Mouse (Mus musculus): ENCODE results near the gene Cnot3.

The Cnot3 gene

DNA sequence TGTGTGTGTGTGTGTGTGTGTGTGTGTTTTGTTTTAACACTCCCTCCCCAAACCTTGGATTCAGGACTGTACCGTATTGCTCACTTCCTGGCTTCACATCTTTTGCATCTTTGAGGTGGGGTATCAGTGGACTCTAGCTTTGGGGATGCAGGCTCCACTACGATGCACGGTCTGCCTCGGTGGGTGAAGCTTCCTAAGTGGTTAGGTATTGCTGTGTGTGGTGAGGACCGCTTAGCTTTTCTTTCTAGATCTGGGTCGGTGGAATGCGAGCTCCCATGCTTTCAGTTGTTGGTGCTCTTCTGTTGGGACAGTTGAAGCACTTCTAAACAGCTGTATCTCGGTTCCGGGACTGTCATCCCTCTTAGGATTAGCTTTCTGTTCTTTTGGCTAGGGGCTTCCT lies 1.1 kb downstream of the Cnot3 start:
- no peak for DNase-seq (ENCODE audit: low read depth in 1 of 2, low spot score in 2 of 2)

DNA sequence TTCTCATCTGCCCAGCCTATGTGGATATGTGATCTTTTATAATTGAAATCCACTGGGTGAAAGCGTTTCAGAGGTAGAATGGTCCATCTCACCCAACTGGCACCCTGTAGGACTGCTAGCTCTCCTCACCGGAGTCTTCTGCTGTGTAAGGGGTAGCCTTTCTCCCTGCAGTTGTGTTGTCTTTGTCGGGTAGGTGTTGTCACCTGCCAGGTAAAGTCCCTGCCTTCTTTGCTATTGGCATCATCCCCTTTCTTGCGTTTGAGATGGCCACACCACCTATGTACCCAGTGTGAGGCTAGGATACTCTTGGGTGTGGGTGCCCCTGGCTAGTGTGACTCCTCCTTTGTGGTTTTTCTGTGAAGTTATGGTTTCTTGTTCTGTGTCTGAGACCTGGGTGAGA lies 1.6 kb downstream of the Cnot3 start:
- DNase-seq (ENCODE audit: low read depth in 1 of 2, low spot score in 2 of 2), result no peak

DNA sequence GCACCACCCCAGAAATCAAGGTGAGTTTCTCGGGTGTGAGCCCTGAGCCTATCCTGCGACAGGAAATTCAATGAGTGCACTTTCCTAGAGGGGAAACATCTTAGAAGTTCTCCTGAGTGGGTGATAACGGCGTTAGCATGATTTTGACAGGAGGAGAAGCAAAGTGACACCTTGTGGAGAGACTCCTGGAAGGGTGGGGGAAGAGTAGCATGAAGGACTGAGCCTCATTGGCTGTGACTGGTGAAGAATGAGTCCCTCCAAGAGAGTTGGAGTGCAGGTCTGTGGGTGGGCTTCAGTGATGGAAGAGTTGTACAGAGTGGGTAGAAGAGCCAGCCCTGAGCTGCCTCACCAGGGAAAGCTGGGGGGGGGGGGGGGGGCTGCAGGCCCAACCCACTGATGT lies 11.9 kb downstream of the Cnot3 start:
- DNase-seq (ENCODE audit: low read depth in 1 of 2, low spot score in 2 of 2), result no peak

DNA sequence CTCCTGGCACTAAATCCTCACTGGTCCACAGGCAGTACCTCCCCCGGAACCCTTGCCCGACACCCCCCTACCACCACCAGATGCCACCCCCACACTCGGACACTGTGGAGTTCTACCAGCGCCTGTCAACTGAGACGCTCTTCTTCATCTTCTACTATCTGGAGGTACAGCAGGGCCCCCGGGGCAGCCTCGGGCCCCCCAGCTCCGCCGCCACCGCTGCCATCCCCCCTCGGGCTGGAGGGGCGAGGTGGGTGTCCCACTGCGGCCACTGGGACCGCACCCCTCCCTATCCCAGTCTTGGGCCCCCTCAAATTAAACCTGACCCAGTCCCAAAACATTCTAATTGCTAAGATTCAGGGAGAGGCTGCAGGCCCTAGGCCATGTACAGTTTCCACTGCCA lies 13.5 kb downstream of the Cnot3 start:
- DNase-seq (ENCODE audit: low read depth in 1 of 2, low spot score in 2 of 2), result no peak

DNA sequence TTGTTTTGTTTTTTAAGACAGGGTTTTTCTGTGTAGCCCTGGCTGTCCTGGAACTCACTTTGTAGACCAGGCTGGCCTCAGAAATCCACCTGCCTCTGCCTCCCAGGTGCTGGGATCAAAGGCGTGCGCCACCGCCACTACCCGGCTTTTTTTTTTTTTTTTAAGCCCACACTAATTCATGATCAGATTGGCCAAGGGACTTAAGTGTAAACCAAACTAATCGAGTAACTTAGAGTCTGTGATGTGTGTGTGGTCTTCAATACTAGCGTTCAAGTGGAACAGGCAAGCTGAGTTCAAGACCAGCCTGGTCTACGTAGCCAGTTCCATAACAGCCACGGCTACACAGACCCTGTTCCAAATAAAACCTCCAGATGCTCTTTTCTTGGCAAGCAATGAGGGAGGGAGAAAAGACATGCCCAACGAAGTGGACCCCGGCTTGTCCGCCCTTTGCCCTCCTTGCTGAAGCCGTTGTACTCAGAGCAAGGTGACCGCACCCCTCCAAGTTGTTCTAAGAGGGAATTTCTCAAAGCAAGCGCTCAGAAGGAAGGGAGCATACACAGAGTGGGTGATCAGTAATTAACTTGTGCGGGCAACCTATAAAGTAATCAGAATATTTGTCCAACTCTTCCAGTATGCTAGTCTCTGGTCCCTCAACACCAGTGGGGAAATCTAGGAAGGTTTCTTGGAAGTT lies 19.6 kb downstream of the Cnot3 start:
- no peak for DNase-seq (ENCODE audit: low read depth in 1 of 2, low spot score in 2 of 2)

DNA sequence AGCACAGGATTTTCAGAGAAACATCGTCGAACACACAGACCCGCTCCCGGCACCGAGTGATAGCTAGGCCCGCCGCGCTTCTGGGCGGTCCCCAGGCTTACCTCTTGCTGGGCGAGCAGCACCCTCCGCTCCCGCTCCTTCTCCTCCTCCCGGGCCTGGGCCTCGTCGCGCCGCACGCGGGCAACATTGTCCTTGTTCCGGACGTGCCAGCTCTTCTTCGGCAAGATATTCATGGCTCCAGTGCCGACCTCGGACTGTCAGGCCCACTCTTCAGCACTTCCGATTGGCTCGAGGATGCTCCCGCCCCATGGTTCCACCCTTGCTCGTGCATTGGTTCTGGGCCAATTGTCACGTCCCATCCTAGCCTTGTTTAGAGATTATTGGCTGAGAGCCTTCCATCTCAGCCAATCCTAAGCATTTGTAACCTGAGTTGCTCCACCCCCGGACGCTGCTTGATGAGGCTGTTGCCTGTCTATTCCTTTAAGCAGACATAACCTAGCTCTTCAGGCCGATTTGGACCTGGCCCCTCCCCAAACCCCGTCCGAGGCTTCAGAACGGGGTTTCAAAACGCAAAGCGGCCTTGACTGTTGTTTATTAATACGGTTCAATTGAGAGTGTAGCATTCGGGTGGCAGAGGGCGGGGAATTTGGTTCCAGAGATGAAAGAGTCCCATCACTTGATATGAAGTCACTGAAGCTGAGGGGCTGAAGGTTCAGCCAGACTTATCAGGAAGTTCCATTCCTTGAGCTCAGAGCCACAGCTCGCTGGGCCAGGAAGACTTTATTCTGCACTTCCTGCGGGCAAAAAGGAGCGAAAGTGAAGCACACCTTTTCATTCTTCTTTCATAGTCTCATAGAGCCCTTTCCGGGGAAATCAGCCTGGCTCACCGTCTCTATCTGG lies 20.4 kb downstream of the Cnot3 start, which contains the start of gene Leng1:
Gene Leng1, minus strand, starts transcription at position 626 of the 900 bp plus-strand sequence.
- peak; percentile 89 to 92 for DNase-seq (ENCODE audit: low read depth in 1 of 2, low spot score in 2 of 2)

DNA sequence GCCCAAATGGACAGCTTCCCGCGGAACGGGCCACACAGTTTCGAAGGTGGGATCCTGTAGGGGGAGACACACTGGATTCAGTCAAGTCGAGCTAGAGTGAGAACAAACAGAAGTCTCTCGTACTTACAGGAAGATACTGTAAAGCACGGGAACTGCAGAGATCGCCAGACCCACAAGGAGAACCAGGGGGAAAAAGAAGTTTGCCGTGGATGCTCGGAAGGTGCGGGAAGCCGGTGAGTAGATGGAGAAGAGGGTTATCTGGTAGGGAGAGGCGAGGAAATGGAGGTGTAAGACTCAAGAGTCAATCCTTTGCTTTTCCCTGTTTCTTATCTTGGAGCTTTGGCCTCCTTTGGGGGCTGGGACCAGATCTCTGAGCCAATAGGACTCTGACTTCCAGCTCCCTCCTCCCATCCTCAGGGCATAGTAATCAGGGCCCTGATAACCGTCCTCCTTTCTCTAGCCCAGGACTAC lies 21.9 kb downstream of the Cnot3 start:
- DNase-seq (ENCODE audit: low read depth in 1 of 2, low spot score in 2 of 2), result no peak

DNA sequence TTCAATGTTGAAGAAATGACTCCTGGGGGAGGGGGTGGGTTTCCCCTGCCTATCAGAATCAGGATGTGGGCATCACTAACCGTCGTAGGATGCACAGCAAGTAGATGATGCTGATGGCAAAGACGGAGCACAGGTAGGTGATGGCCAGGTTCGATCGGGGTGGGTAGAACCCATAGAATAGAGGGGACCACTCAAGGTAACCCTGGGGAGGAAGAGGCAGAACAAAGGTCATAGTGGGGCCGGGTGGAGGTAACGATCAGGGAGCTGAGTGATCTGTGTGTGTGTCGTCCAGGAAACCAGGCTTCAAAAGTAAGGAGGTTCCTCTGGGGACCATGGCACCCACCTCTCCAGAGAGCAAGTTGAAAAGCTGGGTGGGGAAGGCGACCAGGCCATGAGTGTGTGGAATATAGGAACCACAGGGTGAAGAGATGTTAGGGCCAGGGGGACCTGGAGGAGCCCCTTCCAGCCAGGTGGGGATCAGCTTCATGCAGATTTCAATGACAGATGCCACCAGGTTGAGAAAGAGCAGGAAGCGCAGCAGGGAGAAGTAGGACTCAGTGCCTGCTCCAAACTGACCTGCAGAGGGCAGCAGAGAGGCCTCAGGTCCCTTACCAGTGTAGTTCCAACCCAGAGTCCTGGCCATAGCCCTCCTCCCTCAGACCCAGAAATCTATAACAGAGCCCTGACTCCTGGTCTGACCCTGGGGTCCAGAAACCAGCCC lies 29.6 kb downstream of the Cnot3 start:
- peak; percentile 52 to 65 for DNase-seq (ENCODE audit: low read depth in 1 of 2, low spot score in 2 of 2)

DNA sequence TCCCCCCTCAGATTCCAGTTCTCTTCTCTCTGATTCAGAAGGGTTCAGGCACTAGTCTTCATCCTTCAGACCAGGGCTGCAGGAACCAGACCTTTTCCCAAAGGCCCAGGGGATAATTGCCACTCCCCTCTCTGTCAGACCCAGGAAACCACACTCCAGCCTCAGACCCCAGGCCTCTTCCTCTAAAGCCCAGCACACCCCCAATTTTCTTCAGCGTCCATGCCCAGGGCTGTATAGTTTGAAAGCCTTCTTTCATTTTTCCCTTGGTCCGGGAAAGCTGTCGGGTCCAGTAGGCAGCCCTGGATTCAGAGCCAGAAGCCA lies 30.1 kb downstream of the Cnot3 start:
- DNase-seq (ENCODE audit: low read depth in 1 of 2, low spot score in 2 of 2), result no peak

DNA sequence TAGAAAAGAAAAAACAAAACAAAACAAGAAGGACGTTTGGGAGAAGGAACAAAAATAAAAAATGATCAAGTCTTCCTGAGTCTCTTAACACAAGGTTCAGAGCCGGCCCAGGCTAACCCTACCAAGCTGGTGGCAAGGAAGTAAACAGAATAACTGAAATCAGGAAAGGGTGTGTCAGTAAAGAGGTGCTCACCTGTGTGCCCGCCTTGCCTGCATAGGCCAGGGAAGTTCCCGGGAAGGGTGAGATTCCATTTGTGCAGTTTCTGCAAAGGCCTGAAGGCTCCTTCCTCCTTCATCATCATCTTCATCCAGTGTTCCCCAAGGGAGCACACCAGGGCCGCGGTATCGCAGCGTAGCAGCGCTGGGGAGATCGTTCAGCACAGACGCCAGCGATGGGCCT lies 31.3 kb downstream of the Cnot3 start:
- no peak for DNase-seq (ENCODE audit: low read depth in 1 of 2, low spot score in 2 of 2)

DNA sequence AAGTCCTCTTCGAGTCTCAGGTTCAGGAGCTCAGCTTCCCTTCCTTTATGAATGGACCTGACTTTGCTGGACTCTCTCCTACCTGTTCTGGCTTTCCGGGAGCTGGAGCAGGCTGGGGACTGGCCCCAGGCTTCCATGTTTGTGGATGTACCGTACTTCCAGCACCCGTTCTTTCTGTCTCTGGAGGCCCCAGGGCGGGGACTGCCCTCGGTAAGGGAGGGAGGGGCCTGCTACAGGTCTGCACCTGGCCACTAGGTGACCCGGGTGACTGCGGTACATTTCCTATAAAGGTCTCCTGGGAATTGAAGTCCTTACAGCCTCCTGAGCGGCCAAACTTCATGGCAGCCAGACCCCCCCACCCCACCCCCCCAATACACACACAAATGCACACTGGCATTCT lies 32.3 kb downstream of the Cnot3 start, which contains the start of gene Tmc4:
Gene Tmc4, minus strand, starts transcription at position 212 of the 400 bp plus-strand sequence.
- no peak for DNase-seq (ENCODE audit: low read depth in 1 of 2, low spot score in 2 of 2)

DNA sequence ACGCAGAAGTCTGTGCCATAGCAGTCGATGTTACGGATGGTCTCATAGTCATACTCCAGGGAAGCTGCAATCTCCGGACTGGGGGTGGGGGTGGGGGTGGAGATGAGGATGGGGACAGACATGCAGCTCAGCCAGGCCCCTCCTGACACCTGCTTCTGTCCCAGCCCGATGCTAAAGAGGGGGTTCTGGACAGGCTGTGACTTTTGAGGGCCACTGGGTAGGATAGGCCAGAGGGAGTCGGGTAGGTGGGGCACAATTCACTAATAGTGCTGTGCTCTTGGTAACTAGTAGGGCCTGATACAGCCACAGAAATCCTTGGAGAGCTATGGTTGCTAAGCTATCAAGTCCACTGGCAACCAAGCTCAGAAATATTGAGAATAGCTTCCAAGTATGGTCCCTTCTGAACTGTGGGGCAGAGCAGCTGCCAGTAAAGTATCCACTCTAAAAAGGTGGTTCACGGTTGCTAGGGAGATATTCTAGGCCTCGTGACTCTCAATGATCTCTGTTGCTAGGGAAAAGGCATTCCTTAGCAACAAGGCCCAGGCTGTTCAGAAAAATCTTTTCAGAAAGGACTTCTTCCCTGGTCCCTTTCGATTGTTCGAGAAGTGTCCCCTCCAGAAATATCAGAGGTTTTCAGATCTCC lies 39.0 kb downstream of the Cnot3 start:
- no peak for DNase-seq (ENCODE audit: low read depth in 1 of 2, low spot score in 2 of 2)

DNA sequence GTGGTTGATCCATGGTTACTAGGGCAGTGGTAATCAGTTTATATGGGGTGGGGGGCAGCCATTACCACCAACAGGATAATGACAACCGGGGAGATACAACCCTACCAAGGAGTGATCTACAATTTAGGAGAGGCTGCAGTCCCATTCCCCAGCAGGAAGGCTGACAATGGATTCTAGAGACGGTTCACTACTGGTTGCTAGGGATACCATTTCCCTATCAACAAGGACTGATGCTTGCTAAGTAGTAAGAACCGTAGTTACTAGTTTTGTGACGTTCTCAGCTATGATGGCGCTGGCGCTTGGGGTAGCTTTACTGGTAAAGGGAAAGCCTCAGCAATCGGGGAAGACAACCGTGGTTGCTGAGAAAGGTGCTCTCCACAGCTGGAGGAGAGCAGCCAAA lies 39.6 kb downstream of the Cnot3 start:
- DNase-seq (ENCODE audit: low read depth in 1 of 2, low spot score in 2 of 2), result no peak

DNA sequence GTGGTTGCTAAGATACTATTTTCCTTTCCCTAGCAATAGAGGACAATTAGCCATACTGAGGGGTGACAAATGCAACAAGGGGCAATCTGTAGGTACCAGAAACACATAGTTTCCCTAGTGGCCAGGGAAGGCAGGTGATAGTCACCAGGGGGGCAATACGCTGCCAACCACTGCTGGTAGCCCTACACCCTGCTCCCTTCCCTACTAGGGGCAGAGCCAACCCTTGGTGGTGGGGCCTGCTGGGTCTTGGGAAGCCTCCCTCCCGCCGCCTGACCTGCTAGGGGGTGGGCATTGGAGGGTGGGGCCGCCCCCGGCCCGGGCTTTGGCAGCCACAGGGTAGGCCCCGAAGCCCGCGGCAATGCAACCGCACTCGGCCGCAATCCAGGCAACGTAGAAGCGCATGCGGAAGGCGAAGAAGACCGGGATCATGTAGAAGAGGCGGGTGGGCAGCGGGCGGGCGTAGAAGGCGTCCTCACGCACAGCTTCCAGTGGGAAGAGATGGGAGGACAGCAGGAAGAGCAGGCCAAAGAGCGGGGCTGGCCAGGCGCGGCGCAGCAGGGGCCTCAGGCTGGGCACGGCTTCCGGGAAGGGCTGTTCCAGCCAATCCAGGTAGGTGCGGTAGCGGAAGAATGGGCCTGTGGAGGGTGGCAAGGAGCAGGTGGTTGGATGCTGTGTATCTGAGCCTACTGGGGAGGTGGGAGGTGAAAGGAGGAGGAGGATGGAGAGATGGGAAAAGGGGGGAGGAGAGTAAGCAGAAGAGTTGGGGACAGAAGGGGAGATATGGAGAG lies 40.5 kb downstream of the Cnot3 start:
- DNase-seq (ENCODE audit: low read depth in 1 of 2, low spot score in 2 of 2), result no peak

DNA sequence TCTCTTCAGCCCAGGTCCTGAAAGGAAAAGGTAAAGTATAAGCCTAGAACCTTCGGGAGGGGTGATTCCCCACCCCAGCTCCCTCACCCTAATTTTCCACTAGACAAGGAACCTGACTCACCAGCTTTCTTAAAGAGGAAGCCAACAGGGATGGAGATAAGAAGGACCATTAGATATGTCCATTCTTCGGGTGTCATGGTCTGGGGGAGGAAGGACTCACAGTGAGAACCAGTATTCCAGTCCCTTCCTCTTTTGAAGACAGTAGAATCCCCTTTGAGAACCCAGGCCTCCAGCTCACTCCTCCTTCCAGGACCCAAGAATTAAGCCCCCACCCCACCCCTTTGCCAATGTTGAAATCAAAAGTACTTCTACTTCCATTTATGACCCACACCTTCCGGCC lies 46.9 kb downstream of the Cnot3 start:
- DNase-seq (ENCODE audit: low read depth in 1 of 2, low spot score in 2 of 2), result no peak

DNA sequence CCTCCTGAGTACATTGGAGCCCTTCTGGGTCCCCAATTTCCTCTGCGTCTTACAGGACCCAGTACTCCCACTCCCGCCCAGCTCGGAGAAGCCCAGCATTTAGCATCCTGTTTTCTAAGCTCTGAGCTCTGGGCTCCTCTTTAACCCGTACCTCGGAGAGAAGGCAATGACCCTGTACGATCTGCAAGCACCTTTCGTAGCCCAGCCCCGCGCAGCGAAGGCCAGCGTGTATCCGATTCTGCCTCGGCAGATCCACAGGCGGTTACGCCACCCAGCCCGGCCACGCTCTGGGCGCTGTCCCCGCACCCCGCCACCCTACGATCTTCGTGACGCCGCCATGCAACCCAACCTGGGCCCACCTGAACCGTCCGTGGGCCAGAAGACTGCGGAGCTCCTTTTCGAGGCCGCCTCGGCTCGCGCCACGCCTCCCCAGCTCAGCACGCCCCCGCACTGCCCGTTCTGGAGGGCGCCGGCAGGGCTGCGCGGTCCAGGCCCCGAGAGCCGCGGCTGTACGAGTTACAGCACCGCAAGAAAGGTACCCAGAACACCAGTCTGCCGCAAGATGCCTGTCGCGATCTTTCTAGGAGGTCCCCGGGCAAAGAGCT lies 47.4 kb downstream of the Cnot3 start, which contains the start of gene Tsen34:
Gene Tsen34, plus strand, starts transcription at position 482 of the 605 bp plus-strand sequence.
- no peak for DNase-seq (ENCODE audit: low read depth in 1 of 2, low spot score in 2 of 2)

DNA sequence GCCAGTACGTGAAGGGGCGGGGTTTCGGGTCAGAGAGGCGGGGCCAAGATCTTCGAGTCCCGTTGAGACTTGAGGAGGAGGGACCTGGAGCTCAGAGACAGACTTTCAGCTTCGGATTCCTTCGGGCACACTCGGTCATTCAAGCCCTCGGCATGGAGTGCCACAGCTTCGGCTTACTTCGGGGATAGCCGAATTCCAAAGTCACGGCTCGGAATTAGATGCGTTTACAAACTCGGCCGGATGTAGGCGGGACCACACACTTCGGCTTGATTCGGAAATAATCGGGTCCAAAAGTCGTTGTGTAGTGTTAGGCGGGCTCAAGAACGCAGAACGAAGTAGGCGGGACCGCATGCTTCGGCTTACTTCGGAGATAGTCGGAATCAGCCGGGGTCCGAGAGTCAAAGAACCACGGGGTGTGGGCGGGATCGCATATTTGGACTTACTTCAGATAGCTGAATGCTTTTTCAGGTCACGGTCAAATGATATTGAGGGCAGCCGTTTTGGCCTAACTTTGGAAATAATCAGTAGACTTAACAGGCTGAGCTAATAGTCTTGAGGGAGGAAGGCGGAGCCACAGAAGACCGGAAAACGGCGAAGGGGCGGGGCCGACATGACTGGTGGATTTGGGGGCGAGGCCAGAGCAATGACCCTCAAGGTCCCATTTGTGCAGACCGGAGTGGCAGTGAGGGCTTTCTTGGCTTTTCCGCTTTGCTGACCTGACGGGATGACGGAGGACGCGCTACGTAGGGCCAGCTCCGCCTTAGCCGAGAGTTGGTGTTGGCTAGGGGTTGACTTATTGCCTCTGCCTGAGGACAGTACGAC lies 48.1 kb downstream of the Cnot3 start, which contains the start of gene Mboat7:
Gene Mboat7, minus strand, starts transcription at position 537 of the 822 bp plus-strand sequence.
- peak; percentile 89 to 95 for DNase-seq (ENCODE audit: low read depth in 1 of 2, low spot score in 2 of 2)

DNA sequence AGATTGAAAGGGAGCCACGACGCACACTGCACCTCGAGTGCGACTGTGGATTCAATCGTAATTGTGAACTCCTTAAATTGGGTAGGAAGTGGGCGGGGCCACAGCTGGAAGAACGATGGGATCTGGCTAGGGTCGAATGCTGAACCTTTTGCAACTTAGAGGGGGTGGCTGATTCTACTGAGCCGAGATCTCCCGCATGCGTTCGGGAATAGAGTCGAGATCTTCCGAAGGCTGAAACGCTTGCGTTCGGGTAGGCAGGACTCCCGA lies 48.7 kb downstream of the Cnot3 start:
- DNase-seq (ENCODE audit: low read depth in 1 of 2, low spot score in 2 of 2), result no peak
